Mouse (Mus musculus) spleen, postnatal 14 days (tissue): Measurements from ENCODE around the gene Ankrd10.
"Not testable (repeated sequence)": the region's sequence is repeated elsewhere in the genome, so short reads cannot be mapped to it uniquely, and the experiment has no call there.

Experiments used
- DNase-seq, 2 experiments: peaks; one replicate each; pipeline ENCODE4 v3.0.0; 2021 to 2022; ENCODE audit warnings: low spot score in 2 of 2

The Ankrd10 gene

DNA sequence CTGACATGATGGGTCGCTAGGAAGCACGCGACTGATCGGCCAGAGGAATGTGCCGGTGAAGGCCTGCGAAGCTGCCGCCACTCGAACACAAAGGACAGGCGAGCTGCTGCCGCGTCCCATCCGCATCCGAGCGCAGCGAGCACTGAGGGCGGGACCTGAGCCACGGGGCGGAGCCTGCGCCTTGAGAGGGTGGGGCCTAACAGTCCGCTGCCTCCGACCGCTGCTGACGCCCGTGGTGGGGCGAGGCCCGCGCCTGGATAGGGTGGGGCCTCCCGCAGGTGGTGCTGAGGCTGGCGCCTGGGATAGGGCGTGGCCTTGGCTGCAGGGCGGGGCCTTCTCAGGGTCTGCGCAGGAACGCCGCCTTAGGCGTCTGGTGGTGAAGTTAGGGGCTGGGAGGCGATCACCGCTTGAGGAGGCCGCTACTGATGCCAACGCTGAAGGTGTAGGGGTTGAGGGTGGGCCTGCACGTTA lies at the start of gene Ankrd10:
Gene Ankrd10, minus strand, starts transcription at position 147 of the 471 bp plus-strand sequence.
- DNase-seq: peak; percentile 96

DNA sequence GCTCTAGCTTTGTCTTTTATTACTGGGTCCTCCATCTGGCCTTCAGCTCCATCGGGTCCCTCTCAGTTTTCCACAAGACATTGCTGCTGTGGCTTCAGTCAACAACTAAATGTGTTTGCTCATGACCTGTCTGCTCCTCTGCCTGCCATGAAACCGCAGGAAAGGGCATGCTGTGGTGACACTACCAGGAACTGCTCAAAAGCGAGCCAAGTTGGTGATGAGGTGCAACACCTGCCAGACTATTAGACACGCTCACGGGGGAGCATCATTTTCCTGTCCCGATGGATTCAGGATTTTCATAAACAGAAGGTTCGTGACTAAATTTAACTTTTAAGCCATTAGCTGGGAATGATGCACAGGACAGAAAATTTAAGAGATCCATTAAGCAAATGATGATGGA lies 49.0 kb upstream of the Ankrd10 start:
- no peak for DNase-seq

DNA sequence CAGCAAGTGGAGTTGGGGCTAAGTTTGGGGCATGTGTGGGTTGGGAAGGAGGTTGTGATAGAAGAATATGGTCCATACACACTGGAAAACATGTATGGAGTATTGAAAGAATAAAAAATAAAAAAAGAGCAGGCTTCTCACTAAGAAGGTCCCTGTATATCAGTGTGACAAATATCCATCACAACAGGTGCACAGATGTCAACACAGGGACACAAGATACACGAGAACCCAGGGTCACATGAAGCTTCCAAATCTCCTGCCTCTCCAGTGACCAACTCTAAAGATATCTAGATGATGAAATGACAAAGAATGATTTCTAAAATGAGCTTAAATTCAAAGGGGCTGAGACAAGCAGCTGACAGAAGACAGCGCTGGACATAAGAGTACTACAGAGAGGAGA lies 32.8 kb upstream of the Ankrd10 start:
- no peak for DNase-seq

DNA sequence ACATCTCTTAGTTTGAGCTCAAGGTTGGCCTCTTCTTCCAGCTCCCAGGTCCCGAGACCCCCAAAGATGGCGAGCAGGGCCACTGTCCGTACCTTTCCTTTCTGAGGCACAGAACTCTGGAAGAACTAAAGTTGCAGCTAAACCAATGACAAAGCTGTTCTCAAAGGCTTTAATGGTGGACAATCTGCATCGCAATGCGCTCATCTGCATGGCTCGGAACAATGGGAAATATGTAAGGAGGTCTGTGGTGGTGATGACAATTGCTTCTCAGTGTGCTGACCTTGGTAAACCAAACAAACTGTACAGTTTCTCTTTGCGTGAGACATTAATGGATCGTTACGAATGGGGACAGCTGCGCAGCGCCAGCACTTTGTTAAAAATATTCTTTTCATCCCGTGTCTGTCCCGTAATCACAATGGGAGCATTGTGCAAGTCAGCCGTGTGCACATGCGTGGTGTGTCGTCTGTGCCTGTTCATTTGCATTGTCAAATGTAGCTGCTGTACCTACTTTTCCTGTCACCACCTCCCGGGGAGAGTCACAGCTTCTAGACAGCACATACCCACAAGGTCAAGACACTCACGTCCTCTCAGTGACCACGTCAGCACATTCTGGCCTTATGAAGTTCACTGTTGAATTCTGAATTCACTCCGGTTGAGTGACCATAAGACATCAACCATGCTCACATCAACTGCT lies 30.6 kb upstream of the Ankrd10 start:
- DNase-seq: not testable (repeated sequence)

DNA sequence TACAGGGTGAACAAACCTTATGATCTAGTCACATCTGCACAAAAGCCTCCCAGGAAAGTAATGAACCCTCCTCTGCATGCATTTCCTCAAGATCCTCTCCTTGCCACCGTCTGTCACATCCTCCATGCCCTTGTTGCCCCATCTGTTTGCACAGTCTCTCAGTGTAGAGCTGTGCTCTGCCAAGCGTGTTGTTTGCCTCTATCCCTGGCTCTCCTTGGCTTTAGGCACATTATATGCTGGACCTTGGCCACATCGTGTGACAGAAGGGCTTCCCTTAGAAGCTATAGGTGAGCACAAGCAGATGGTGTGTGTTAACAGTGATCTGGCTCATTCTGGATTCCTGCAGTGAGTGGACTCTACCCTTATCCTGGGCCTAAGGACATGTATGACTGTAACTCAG lies 26.4 kb upstream of the Ankrd10 start:
- DNase-seq: no peak

DNA sequence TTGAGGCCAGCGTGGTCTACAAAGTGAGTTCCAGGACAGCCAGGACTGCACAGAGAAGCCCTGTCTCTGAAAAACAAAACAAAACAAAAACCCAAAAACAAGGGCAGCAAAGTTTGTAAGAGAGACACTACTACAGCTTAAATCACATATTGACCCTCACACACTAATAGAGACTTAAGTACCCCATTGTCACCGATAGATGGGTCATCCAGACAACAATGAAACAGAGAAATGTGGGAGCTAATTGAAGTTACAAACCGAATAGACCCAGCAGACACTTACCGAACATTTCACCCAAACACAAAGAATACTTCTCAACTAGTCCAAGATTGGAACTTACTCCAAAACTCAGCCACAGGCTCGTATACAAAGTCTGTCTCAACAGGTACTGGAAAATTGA lies 14.5 kb upstream of the Ankrd10 start:
- DNase-seq: no peak

DNA sequence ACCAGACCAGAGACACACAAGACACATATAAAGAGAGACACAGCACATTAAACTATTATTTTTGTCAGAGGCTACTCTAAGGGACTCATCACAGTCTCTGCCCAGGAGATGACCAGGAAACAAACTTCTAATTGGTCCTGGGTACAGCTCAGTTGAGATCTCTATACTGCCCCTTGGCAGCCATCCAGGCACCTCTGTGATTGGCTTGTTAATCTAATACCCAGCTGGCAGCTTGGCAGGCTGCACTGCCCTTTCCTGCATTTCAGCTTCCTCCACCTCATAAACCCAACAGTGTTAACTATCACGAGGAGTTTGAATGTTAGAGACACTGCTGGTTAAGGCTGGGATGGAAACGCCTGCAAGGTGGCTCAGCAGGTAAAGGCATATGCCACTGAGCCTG lies 7.6 kb upstream of the Ankrd10 start:
- DNase-seq: no peak

DNA sequence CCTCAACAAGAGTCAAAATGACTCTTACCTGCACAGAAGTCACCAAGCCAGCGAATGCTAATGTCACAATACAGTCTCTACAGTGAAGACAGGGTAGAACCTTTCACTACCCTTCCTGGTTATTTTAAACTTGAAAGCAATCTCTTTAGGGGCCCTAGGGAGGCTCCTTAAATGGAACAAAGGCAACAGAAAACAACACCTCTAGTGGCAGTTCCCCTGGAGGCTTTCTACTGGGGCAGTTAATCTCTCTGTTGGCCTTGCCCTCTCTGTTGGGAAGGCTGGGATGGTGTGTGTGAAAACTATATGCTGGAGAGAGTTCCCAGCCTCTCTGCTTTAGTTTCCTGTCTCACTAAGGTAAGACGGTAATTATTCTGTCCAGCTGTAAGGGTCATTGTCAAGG lies 5.0 kb upstream of the Ankrd10 start:
- no peak for DNase-seq

DNA sequence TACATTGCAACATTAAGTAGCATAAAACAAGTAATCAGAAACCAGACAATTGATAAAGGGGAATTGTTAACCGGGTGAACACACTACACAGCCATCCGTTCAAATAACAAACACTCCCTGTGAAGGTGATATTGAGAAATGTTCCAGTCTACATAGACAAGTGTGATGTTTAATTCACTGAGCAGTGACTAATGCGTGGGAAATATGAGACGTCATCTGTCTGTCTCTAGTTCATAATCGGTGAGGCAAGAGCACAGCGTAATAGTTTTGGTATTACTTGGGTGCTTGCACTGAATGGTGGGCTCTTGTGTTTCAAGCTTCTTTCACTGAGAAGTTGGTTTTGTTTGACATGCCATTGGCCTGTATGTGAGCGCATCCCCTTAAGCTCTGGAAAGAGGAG lies 2.0 kb upstream of the Ankrd10 start:
- no peak for DNase-seq

DNA sequence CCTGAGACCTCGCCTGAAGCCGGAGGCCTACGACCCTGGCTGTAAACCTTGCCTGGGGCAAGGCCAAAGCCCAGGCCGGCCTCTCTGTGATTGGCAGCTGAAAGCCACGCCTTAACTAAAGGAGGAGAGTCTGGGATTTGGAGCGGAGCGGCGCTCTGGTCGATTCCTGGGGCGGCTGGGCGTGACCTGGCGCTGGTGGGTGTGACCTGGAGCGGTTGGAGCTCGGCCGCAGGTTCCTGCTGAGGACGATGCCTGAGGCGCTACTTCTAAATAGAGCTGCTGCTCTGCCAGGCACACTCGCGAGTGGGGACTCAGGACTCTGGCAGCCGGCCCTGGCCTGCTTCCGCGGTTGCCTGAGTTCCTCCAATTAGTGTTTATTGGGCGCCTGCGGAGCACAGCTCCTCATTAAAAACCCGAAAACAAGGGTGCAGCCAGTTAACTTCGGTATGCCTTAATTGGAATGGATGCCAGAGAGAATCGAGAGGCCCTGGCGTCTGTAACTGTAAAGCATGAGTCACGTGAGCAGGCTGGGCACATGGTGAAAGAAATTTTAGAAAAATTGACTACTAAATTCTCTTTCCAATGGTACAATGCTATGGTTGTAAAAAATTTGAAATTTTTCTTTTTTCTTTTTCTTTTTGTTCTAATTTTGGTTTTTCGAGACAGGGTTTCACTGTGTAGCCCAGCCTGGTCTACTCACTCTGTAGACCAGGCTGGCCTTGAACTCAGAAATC lies 934 bp upstream of the Ankrd10 start:
- peak; percentile 43 to 53 for DNase-seq

DNA sequence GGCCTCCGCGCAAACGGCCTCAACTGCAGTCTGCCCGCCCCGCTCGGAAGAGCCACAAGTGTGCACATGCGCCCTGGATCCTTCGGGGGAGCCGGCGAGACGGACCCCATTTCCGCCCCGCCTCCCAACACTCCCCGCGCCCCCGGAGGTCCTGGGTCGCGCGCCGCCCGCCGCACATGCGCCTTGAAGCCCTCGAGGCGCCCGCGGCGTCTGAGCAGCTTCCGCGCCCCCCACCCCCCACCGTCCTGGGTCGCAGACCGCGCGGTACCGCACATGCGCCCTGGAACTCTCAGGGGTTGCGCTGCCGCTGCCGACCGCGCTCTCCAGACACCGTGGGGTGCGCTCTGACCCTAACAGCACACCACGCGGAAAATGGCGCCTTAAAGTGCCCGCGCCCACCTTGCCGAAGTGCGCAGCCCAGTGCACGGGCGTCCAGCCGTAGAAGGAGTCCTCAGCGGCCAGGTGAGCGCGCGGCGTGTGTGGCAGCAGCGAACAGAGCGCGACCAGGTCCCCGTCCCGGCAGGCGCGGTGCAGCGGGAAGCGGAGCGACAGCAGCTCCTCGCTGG lies 462 bp downstream of the Ankrd10 start:
- peak; percentile 71 to 78 for DNase-seq

DNA sequence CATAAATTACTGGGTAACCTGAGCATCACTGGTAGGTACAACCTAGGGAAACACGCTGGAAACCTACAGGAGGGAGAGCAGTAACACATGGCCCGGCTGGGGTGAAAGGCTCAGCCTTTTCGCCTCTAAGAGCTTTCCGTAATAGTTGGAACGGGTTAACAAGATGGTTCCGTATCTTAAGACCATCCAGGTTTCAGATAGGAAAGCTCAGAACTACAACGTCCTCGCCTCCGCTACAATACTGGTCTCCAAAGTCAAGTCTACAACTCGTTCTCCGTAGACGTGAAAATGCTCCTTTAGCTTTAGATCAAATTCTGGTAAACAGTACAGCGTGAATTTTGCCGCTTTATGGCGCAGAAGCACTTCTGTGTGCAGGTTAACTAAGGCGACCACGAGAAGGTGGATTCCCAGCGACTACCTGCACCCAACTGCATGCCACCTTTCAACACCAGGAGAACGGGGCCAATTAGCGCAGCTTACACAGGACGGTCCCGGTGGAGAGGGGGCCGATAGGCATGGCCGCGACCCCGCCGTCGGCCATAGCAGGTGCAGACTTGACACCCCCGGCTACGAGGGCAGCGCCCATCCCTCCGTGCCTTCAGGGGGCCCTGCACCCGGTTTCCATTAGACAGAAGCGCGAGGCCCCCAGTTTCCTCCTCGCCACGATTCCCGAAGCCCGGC lies 1.1 kb downstream of the Ankrd10 start:
- no peak for DNase-seq

DNA sequence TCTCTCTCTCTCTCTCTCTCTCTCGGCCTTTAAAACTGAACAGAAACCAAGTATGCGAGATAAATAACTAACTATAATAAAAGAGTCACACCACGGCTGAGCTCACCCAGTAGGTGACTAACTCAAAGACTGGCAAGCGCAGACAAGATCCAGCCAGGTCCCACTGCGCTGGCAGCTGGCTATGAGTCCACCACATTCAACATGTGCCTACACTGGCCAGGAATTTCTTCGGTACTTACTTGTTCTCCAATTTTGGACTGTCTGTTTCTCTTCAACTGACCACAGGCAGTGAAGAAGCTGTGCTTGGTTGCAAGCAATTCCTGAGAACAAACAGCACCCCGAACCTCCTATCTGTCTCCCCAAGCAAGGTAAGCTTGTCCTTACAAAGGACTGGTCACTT lies 2.1 kb downstream of the Ankrd10 start:
- DNase-seq: no peak

DNA sequence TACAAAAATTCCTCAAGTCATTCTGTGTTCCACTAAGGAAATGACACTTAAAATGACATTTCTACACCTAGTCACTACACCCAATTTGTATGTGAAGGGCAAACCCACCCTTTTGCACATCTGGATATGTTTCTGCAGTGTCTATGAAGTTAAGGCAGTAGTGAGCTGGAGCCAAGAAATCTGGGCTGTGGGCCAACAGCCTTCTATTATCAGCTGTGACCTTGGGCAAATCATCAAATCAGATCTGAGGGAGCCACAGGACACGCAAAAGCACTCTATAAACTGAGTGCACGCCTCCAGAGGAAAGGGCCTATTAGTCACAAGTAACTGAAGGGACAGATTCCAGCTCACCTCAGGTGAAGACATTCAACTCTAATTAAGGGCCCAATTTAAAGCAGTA lies 3.2 kb downstream of the Ankrd10 start:
- DNase-seq: no peak

DNA sequence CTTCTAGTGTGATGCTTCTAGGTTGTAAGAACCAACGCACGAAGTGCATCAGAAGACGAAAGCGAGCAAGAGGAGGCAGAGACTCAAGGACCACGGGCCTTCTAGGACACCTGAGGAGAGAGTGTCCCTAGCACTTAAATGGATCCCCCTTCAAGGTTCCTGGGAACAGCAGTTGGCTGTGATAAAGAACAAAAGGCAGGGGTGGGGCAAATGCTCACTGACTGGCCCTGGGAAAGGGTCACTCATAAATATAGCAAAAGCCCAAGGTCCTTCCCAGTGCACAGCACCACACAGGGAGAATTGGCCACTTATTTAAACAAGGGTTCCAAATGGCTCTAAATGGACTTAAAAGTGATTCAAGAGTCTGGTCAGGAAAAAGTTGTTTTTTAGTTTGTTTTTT lies 6.4 kb downstream of the Ankrd10 start:
- DNase-seq: no peak

DNA sequence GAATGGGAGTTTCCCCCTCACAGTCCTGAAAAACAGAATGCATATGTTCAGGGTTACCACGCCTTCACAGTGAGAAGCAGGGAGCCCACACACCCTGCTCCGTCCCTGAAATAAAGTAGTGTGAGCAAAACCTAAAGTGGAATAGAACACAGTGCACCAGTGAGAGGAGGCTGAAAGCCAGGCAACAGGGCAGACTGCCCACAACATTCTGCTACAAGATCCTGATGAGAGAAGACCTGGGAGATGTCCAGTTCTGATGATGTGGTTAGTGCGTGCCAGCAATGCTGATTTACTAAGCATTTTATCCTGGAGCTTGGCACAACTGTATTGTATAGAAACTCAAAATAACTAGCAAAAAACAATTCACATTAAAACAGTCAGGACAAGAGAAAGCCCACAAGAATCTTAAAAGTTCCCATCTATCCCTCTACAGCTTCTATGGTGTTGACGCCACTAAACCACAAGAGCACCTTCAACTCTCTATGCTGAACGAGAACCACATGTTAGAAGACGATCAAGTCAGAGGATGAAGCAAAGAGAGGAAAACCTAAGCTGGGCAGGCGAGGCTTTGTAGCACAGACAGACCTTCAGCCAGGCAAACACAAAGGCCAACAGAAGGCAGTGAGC lies 6.9 kb downstream of the Ankrd10 start:
- DNase-seq: no peak

DNA sequence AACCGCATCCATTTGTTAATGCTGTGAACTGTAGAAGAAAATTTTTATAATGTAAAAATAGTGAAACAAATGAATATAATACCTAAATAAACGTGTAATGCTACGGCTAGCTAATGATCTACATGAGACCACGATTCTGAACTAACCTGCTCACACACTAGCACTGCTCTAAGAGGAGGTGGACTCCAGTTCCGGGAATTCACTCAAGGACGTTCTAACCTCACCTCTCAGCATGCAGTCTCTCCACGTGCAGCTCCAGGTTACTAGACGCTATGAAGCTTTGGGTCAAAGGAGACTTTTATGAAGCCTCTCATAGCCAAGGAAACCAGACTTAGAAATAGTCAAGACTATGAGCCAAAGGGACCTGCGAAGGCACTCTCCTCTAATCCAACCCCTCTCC lies 7.8 kb downstream of the Ankrd10 start:
- no peak for DNase-seq

DNA sequence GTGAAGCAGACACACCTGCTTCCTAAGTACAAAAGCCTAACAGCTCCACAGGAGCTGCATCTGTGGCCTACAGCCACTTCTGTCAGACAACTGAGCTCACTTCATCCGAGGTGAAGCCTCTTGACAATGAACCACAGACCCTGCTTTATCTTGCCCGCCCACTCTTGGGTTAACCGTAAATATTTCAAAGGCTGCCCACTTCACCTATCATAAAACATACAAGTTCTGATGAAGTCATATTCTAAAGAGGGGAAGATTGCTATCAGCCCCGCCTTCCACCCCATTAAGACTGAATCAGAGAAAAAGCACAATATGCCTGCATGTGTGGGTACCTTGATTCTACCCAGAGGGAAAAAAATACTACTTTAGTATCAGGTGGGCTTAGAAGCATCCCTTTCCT lies 10.5 kb downstream of the Ankrd10 start:
- no peak for DNase-seq

DNA sequence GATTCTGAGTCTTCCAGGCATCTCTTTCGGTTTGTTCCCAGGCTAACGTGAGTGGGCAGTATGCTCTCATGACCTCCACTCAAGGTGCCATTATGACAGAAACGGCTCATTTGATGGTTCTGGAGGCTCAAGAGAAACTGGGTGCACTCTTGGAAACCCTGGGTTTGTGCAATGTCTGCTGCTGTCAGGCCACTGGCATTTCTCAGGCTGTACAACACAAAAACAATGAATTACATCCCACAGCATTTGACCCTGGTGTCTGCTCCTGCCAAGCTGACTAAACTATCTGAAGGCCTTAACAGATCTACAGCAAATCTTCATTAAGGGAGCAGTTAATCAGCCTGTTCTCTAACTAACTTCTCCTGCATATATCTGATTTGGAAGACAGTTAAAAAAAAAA lies 16.5 kb downstream of the Ankrd10 start:
- DNase-seq: no peak

DNA sequence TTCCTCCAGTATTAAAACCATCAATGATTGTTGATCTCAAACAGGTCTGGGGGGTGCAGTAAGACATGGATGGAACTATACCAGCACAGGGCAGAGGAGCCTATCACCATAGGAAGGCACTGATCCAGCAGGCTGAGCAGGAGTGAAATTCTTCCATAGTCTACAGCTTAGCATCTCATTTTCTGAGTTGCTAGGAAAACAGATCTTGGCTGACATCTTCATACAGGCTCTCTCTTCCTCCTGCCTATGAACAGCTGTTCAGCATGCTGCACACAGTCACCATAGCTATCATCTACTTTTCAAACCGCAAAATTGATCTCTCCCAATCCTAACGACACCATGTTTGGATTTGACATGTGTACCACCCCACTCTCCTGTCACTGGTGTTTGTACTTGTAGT lies 17.5 kb downstream of the Ankrd10 start:
- DNase-seq: no peak

DNA sequence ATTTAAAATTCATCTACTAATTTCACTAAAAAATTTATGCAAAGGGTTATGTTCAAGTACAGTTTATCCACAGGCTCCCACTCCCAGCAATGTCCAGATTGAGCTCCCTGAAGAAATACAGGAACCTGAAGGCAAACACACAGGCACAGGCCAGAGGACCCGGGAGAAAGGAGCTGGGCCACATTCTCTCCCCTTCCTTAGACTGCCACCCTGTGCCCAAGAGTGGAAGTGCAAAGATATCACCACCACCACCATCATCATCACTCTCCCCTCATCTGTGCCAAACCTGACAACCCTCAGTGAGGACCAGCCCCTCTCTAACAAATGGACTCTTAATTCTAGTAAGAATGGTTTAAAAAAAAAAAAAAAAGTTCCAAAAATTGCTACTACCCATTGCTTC lies 19.3 kb downstream of the Ankrd10 start:
- DNase-seq: peak; percentile 22 to 51
